Mouse (Mus musculus) E14TG2a.4 (cell line): ENCODE results near the gene Chrd.

Experiments
- H3K27me3 ChIP-seq: 2 replicates; pipeline ENCODE4 v1.6.1; 2014; ENCODE audit warnings: low read length, control low read depth; ENCODE audit not compliant: insufficient read depth
- H3K36me3 ChIP-seq: 2 replicates; pipeline ENCODE4 v1.6.1; 2014; ENCODE audit warnings: low read length, control low read depth; ENCODE audit not compliant: insufficient read depth
- H3K4me1 ChIP-seq: replicated peaks from 2 replicates; pipeline ENCODE4 v1.6.1; 2014; ENCODE audit warnings: low read depth, low read length, control low read depth
- H3K4me3 ChIP-seq: replicated peaks from 2 replicates; pipeline ENCODE4 v1.5.1; 2014; ENCODE audit warnings: mild to moderate bottlenecking, low read length
- H3K9me3 ChIP-seq: 2 replicates; pipeline ENCODE4 v1.6.1; 2014; ENCODE audit warnings: low read length, control low read depth
- CTCF ChIP-seq: conservative IDR thresholded peaks from 2 replicates; pipeline ENCODE4 v1.5.1; 2014; ENCODE audit warnings: low read length
- NANOG ChIP-seq: IDR thresholded peaks from 2 replicates; pipeline ENCODE4 v1.6.1; 2014; ENCODE audit warnings: borderline replicate concordance, low read length, mixed read lengths
- POU5F1 ChIP-seq: IDR thresholded peaks from 2 replicates; pipeline ENCODE4 v1.6.1; 2014; ENCODE audit warnings: low read length, borderline replicate concordance

The Chrd gene

DNA sequence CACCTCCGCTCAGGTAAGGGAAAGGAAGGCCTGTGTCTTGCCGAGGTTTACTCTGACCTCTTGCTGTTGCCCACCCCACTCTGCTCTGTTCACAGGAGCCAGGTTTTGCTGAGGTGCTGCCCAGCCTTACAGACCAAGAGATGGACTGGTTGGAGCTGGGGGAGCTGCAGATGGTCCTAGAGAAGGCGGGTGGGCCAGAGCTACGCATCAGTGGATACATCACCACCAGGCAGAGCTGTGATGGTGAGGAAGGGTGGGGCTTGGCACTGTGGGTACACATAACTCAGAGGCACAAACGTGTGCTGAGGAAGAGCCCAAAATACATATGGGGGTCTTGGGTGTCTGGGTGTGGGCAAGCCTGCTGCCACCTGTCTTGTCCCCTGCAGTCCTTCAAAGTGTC, 2.7 kb downstream of the Chrd start:
- peaks cover 36% of the 10 kb centered on the region for H3K4me1 ChIP-seq
- H3K4me3 ChIP-seq: no peak overlapping the region
- peaks cover 64% of the 10 kb centered on the region for H3K27me3 ChIP-seq
- no peak for TF ChIP-seq NANOG
- TF ChIP-seq POU5F1: no peak
- no peak for TF ChIP-seq CTCF
- peaks cover 14% of the 10 kb centered on the region for H3K9me3 ChIP-seq
- peaks cover 9% of the 10 kb centered on the region for H3K36me3 ChIP-seq

DNA sequence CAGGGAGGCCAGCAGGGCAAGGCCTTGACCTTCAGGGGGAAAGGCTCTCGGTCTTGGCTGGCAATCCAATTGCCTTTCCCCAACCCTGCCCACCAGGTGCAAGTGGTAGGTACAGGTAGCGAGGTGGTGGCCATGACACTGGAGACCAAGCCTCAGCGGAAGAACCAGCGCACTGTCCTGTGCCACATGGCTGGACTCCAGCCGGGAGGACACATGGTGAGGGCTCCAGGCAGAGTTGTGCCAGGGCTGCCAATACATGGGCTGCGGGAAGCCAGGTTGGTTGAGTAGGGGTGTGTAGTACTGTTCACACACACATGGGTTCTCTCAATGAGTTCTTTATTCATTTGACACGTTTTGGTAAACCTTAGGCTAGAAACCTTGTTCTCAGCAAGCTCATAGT, 3.2 kb downstream of the Chrd start:
- Histone ChIP-seq H3K9me3 (peaks cover 14% of the 10 kb centered on the region), H3K4me1 (peaks cover 32% of the 10 kb centered on the region), H3K36me3 (peaks cover 9% of the 10 kb centered on the region), H3K27me3 (peaks cover 64% of the 10 kb centered on the region), H3K4me3 (no peak overlapping the region)
- TF ChIP-seq CTCF (no peak), POU5F1 (no peak), NANOG (no peak)

DNA sequence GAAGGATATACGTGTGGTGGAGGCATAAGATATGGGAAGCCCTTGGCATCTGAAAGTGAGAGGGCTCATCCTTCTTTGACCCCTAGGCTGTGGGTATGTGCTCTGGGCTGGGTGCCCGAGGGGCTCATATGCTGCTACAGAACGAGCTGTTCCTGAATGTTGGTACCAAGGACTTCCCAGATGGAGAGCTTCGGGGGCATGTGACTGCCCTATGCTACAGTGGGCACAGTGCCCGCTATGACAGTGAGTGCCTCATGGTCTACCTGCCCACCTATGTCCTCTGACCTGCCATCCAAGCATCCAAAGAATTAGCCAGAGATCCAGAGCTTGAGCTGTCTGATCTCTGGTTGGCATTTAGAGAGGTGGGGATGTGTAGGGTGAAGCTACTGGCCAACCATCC, 3.9 kb downstream of the Chrd start:
- Histone ChIP-seq H3K4me1 (peaks cover 25% of the 10 kb centered on the region), H3K4me3 (no peak overlapping the region), H3K9me3 (peaks cover 14% of the 10 kb centered on the region), H3K27me3 (peaks cover 60% of the 10 kb centered on the region), H3K36me3 (peaks cover 9% of the 10 kb centered on the region)
- TF ChIP-seq POU5F1 (no peak), CTCF (no peak), NANOG (no peak)

DNA sequence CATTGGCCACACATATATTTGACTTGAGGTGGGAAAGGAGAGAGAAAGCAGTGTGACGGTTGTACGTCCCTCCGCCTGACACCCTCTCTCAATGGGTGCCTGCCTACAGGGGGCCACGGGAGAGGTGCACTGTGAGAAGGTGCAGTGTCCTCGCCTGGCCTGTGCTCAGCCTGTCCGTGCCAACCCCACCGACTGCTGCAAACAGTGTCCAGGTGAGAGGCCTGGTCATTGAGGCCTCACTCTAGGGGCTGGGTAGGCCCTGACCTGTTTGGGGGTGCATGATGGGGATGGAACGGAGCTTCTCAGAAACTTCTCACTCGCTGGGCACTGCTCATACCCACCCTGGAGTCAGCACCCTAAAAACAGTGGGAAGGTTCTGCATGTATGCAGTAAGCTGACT, 6.9 kb downstream of the Chrd start:
- Histone ChIP-seq H3K4me1 (peaks cover 5% of the 10 kb centered on the region), H3K9me3 (peaks cover 14% of the 10 kb centered on the region), H3K4me3 (no peak overlapping the region), H3K27me3 (peaks cover 36% of the 10 kb centered on the region), H3K36me3 (peaks cover 9% of the 10 kb centered on the region)
- TF ChIP-seq POU5F1 (no peak), NANOG (no peak)

DNA sequence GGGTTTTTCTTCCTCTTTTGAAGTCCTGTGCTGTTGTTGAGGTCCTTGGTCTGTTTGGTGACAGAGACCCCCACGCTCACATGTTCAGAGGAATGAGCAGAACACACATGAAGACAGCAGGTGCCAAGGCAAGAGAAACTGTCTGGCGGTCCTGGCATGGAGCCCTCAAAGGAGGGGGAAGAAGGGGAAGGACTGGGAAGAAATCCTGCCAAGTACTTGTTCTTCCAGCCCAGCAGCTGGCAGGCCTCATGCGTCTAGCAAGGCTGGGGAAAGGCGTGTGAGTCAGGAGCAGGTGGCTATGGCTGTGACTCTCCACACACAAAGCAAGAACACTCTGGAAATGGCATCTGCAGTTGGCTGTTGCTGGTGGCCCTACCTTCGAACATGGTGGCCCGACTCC, 13.7 kb downstream of the Chrd start:
- Histone ChIP-seq H3K4me3 (no peak overlapping the region), H3K9me3 (no peaks in the 10 kb centered on the region), H3K4me1 (peaks cover 21% of the 10 kb centered on the region), H3K36me3 (no peaks in the 10 kb centered on the region), H3K27me3 (no peaks in the 10 kb centered on the region; the same call in 1 of the 2 replicates)
- TF ChIP-seq POU5F1 (no peak), CTCF (no peak), NANOG (no peak)

DNA sequence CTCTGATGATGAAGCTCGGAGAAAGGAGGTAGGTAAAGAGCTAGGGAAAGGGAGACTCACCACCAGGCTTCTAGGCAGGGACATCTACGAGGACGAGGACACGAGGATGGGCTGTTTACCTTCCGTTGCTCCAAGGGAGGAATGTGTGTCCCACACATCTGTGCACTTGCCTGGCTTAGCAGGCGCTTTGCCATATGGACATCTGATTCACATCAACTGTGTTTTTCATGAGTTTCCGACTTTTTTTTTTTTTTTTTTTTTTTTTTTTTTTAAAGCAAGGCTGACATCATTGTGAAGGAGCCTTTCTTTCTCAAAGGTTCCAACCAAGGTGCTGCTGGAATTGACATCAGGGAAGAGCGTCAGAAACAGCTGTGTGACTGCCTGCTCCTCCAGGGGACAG, 17.6 kb downstream of the Chrd start:
- H3K9me3 ChIP-seq: no peaks in the 10 kb centered on the region
- peaks cover 21% of the 10 kb centered on the region for H3K4me1 ChIP-seq
- no peaks in the 10 kb centered on the region for H3K27me3 ChIP-seq
- no peak overlapping the region for H3K4me3 ChIP-seq
- TF ChIP-seq POU5F1 (no peak), NANOG (no peak), CTCF (no peak)
- no peaks in the 10 kb centered on the region for H3K36me3 ChIP-seq

DNA sequence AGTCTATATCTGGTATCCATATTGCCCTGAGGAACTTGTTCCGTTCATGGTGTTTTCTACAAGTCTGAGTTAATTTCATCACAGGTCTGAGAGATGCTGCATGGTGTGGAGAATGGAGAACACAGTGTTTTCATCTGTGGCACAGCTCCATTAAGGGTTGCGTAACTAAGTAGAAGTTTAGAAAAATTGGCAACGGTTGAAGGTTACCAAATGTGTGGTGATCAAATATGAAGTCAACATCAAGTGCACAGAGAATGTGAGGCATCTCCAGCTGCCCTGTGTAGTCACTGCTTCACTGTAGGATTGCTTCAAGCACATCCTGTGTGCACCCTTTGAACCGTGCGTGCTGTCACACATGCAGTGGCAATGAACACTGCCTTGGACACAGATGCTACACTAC, 23.1 kb downstream of the Chrd start:
- Histone ChIP-seq H3K4me1 (0 out of 2 replicates have a peak, but pooled peaks cover 2% of the 10 kb centered on the region), H3K9me3 (no peaks in the 10 kb centered on the region), H3K27me3 (no peaks in the 10 kb centered on the region), H3K4me3 (no peak overlapping the region), H3K36me3 (no peaks in the 10 kb centered on the region)
- no peak for TF ChIP-seq POU5F1
- no peak for TF ChIP-seq CTCF
- TF ChIP-seq NANOG: no peak

DNA sequence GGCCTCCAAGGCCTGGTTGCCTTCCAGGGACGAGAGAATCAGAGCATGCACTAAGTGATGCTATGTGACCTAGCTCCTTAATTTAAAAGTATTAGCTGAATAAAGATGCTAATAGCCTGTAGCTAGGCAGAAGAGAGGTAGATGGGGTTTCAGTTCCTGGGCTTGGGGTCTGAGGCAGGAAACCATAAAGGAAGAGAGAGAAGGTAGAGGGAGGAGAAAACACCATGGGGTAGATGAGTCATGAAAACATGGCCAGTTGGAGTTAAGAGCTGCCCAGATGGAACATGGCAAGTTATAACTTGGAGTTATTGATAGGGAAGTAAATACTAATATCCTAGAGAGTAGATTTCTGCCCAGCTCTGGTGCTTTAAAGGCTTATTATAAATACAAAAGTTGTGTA, 24.5 kb downstream of the Chrd start:
- H3K27me3 ChIP-seq: no peaks in the 10 kb centered on the region
- H3K4me3 ChIP-seq: no peak overlapping the region
- TF ChIP-seq POU5F1 (no peak), CTCF (no peak), NANOG (no peak)

DNA sequence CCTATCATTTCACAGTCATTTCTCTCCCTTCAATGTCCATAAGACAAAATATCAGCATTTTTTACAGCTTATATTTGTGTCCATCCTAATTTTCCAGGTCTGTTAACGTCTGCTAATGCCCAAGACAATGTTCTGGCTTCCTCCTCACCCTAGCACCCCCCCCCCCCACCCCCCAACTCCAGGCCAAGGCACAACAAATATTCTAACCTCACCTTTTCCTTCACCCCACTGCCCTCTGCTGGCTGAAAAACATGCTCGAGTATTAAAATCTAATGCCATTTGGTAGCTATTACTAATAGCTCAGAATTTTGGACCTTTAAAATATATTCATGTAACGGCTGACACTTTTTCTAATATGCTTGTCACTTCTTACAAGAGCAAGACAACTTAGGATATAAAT, 28.8 kb downstream of the Chrd start:
- H3K4me1 ChIP-seq: peaks cover 8% of the 10 kb centered on the region
- no peaks in the 10 kb centered on the region for H3K36me3 ChIP-seq
- H3K4me3 ChIP-seq: no peak overlapping the region
- peak; percentile 40 for TF ChIP-seq CTCF
- TF ChIP-seq NANOG: no peak
- no peaks in the 10 kb centered on the region for H3K9me3 ChIP-seq
- no peaks in the 10 kb centered on the region for H3K27me3 ChIP-seq

More for the DNA sequence above, 24.5 kb downstream of the Chrd start:
- Histone ChIP-seq H3K36me3 (no peaks in the 10 kb centered on the region), H3K4me1 (0 out of 2 replicates have a peak, but pooled peaks cover 2% of the 10 kb centered on the region), H3K9me3 (no peaks in the 10 kb centered on the region)

DNA sequence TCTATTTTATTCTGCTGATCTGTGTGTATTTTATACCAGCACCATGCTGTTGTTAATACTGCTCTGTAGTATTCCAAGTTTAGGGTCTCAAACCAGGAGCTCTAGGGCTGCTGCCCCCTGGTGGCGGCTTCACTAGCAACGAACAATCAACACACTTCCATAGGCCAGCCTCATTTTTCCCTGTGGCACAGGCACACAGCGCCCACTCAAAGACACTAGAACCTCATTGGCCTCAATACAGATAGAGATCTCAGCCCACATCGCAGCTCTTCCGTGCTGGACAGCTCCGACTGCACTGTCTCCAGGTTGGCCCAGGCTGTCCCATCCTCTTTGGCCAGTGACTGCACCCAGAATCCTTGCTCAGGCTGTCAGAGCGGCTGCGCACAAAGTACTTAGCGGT, 32.3 kb downstream of the Chrd start:
- Histone ChIP-seq H3K36me3 (no peaks in the 10 kb centered on the region), H3K9me3 (no peaks in the 10 kb centered on the region), H3K27me3 (no peaks in the 10 kb centered on the region), H3K4me3 (peak overlapping the region; percentile 46), H3K4me1 (peaks cover 5% of the 10 kb centered on the region)
- peak; percentile 64 for TF ChIP-seq CTCF
- TF ChIP-seq POU5F1: no peak
